Mouse (Mus musculus) spleen, adult 2 months (tissue): ENCODE measurements around the gene Vwf.

Experiments
- CTCF ChIP-seq: fragments of 200-500 bp; IDR thresholded peaks from 2 replicates; pipeline ENCODE4 v1.5.1; 2011; ENCODE audit warnings: mild to moderate bottlenecking, inconsistent platforms; ENCODE audit not compliant: insufficient read depth, insufficient read length, insufficient replicate concordance; ENCODE audit errors: extremely low read depth
- POLR2A ChIP-seq: fragments of 200-500 bp; IDR thresholded peaks from 2 replicates; pipeline ENCODE4 v1.6.1; 2011; ENCODE audit warnings: low read depth, low read length, inconsistent platforms

DNA sequence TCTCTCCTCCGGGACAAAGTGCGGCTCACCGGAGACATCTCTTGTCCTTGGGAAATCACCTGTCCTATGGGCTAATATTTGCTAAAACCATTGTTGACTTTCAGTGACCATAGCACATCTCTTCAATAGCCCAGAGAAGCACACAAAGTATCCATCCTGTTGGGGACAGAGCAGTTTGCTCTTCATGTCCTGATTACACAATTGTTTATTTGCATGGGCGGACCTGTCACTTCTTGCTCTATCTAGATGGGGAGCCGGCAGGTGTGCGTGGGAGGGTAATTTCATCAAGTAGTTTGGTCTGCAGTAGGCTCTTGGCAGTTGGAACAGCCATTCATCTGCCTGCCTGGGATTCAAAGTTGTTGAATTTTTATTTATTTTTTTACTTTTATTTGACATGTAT, 28.5 kb downstream of the Vwf start:
- TF ChIP-seq CTCF = no peak
- no peak for TF ChIP-seq POLR2A
